Comparison of ENCODE assay signal across 9 mouse cellular contexts in the genomic region with DNA sequence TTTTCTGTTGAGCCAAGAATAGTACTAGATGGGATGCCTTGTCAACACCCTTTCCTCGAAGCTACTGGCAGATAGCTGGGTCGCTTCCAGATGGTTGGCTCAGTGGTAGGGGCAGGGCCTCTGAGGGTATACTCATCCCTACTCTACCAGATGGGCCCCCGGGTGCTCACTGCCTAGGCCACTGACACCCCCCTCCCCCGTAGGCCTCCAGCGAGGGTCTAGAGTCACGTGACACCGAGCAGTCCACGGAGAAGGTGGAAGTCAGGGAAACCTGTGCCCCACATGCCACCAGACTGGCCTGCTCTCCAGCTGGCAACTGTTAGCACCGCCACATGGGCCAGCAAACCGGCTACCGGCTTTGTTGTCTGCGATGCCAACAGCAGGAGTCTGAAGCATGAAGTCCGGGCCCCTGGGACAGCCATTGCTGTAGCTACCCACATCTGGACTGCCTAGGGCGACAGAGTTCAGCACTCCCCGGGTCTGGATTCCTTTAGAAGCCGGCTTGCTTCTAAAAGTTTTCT.
DNase-seq lines count a peak whose midpoint lies in the region; ATAC-seq lines count a peak whose summit lies in the region.
"Had no signal": no experiment of that assay in that cellular context is flagged by ENCODE, and none has a peak within 500 bp of the region (broad histone marks: within the 10 kb centered on the region; RNA-seq: fewer than 3 reads in every experiment).

No protein-coding gene starts in this region.

- H3K27ac ChIP-seq in hindbrain, embryonic 11.5 days (ENCODE audit: low read depth, low read length), result no peak overlapping the region
- H3K27ac ChIP-seq in hindbrain, embryonic 13.5 days, result no peak overlapping the region
- peak overlapping the region; percentile 82 for H3K27ac ChIP-seq in limb, embryonic 10.5 days
- H3K27ac ChIP-seq: midbrain, embryonic 15.5 days; stomach, embryonic 15.5 days had no signal

- no peaks in the 10 kb centered on the region for H3K36me3 ChIP-seq in hindbrain, embryonic 11.5 days (ENCODE audit: control insufficient read depth, insufficient read depth, low read length)
- H3K36me3 ChIP-seq in hindbrain, embryonic 13.5 days, result no peaks in the 10 kb centered on the region
- no peaks in the 10 kb centered on the region for H3K36me3 ChIP-seq in limb, embryonic 10.5 days
- H3K36me3 ChIP-seq: midbrain, embryonic 15.5 days; stomach, embryonic 15.5 days had no signal

- no peaks in the 10 kb centered on the region for H3K4me1 ChIP-seq in hindbrain, embryonic 11.5 days (replicated peaks; ENCODE audit: control insufficient read depth, insufficient read depth, low read length)
- H3K4me1 ChIP-seq in hindbrain, embryonic 13.5 days (replicated peaks), result no peaks in the 10 kb centered on the region; the same call in 1 of the 2 replicates
- peaks cover 25% of the 10 kb centered on the region for H3K4me1 ChIP-seq in limb, embryonic 10.5 days
- H3K4me1 ChIP-seq: midbrain, embryonic 15.5 days; stomach, embryonic 15.5 days had no signal

- H3K9me3 ChIP-seq in hindbrain, embryonic 11.5 days (ENCODE audit: control insufficient read depth, low read length), result no peaks in the 10 kb centered on the region
- H3K9me3 ChIP-seq in hindbrain, embryonic 13.5 days, result no peaks in the 10 kb centered on the region
- H3K9me3 ChIP-seq in limb, embryonic 10.5 days (replicated peaks), result no peaks in the 10 kb centered on the region
- H3K9me3 ChIP-seq: midbrain, embryonic 15.5 days; stomach, embryonic 15.5 days had no signal

- no peak overlapping the region for H3K4me3 ChIP-seq in hindbrain, embryonic 11.5 days (ENCODE audit: low read depth, low read length)
- no peak overlapping the region for H3K4me3 ChIP-seq in hindbrain, embryonic 13.5 days
- H3K4me3 ChIP-seq in limb, embryonic 10.5 days, result no peak overlapping the region
- H3K4me3 ChIP-seq: midbrain, embryonic 15.5 days; stomach, embryonic 15.5 days had no signal

- no peaks in the 10 kb centered on the region for H3K27me3 ChIP-seq in hindbrain, embryonic 11.5 days (ENCODE audit: control insufficient read depth, insufficient read depth, low read length)
- 0 out of 2 replicates have a peak, but pooled peaks cover 4% of the 10 kb centered on the region for H3K27me3 ChIP-seq in hindbrain, embryonic 13.5 days
- no peaks in the 10 kb centered on the region for H3K27me3 ChIP-seq in limb, embryonic 10.5 days (ENCODE audit: low read depth, poor library complexity, severe bottlenecking)
- H3K27me3 ChIP-seq: midbrain, embryonic 15.5 days; stomach, embryonic 15.5 days had no signal

- peak; percentile 28 for DNase-seq in hindbrain, embryonic 11.5 days (ENCODE audit: low spot score)
- DNase-seq in embryo, embryonic 10.5 days (ENCODE audit: low spot score), result peak; percentile 51
- peak; percentile 51 to 65 for DNase-seq in heart, adult 18-20 months
- peak; percentile 75 for DNase-seq in limb, embryonic 10.5 days (ENCODE audit: low spot score)
- DNase-seq in urinary bladder, postnatal 4 days (ENCODE audit: low spot score in 2 of 2), result no peak
- no peak for DNase-seq in natural killer cell, adult 2 months (ENCODE audit: low spot score in 2 of 2)

- WGBS in hindbrain, embryonic 11.5 days, result 59% methylated on average over 16 of the region's 16 CpGs
- 63% methylated on average over 16 of the region's 16 CpGs for WGBS in hindbrain, embryonic 13.5 days
- WGBS in limb, embryonic 10.5 days, result 58% methylated on average over 16 of the region's 16 CpGs

- ATAC-seq in hindbrain, embryonic 11.5 days (ENCODE audit: low FRiP score), result no peak
- no peak for ATAC-seq in hindbrain, embryonic 13.5 days (ENCODE audit: low FRiP score)
- ATAC-seq: midbrain, embryonic 15.5 days had no signal

- H3K9ac ChIP-seq in hindbrain, embryonic 11.5 days (ENCODE audit: low read depth, low read length), result no peak overlapping the region
- no peak overlapping the region for H3K9ac ChIP-seq in hindbrain, embryonic 13.5 days
- H3K9ac ChIP-seq: midbrain, embryonic 15.5 days; stomach, embryonic 15.5 days had no signal

- H3K4me2 ChIP-seq in hindbrain, embryonic 11.5 days (replicated peaks; ENCODE audit: low read depth, low read length), result no peak overlapping the region
- H3K4me2 ChIP-seq in hindbrain, embryonic 13.5 days, result no peak overlapping the region
- H3K4me2 ChIP-seq: midbrain, embryonic 15.5 days; stomach, embryonic 15.5 days had no signal

Comparison
In these comparisons a context has a peak if more than half of its experiments do, and no peak if none do; other contexts are left out.
1. DNase-seq: peak in hindbrain, embryonic 11.5 days (single experiment), embryo, embryonic 10.5 days (single experiment), heart, adult 18-20 months (2 of 2) and limb, embryonic 10.5 days (single experiment); none in urinary bladder, postnatal 4 days (0 of 2) and natural killer cell, adult 2 months (0 of 2).